Mouse (Mus musculus) liver, adult (tissue): Measurements from ENCODE around the gene Prmt3.

Experiments used
- GATA4 ChIP-seq: IDR thresholded peaks from 2 replicates; pipeline ENCODE4 v1.6.1; 2014; ENCODE audit warnings: mild to moderate bottlenecking, low read length; ENCODE audit not compliant: insufficient replicate concordance

Prmt3 gene

DNA sequence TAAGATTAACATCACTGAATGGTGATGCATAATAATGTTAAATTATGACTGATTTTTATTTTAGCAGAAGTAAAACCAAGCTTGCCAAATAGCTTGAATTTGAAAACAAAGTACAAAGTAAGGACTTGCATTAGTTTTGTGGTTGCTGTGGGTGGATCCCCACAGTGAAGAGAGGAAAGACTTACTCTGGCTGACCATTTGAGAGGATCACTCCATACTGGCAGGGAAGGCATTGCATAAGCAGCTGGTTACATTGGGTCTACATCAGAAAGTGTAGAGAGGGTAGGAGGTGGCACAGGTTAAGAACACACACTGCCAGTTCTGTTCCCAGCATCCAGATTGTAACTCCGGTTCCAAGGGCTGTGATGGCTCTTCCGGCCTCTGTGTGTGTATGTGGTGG, 4.9 kb downstream of the Prmt3 start:
- no peak for TF ChIP-seq GATA4

DNA sequence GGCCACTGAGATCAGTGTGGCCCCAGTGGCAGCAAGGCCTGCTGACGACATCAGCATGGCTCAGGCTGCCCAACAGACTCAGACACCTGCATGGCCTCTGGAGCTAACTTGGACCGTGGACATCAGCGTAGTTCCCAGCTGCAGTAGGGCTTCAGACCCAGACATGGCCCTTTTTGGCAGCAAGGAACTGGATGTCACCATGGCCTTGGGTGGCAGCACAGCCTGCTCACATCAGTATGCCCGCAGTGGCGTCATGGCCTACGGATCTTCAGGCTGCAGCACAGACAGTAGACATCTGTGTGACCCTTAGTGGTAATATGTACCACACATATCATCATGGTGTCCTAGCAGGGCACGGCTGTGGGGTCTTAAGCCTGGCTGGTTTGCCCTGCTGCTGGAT, 7.0 kb downstream of the Prmt3 start:
- no peak for TF ChIP-seq GATA4

DNA sequence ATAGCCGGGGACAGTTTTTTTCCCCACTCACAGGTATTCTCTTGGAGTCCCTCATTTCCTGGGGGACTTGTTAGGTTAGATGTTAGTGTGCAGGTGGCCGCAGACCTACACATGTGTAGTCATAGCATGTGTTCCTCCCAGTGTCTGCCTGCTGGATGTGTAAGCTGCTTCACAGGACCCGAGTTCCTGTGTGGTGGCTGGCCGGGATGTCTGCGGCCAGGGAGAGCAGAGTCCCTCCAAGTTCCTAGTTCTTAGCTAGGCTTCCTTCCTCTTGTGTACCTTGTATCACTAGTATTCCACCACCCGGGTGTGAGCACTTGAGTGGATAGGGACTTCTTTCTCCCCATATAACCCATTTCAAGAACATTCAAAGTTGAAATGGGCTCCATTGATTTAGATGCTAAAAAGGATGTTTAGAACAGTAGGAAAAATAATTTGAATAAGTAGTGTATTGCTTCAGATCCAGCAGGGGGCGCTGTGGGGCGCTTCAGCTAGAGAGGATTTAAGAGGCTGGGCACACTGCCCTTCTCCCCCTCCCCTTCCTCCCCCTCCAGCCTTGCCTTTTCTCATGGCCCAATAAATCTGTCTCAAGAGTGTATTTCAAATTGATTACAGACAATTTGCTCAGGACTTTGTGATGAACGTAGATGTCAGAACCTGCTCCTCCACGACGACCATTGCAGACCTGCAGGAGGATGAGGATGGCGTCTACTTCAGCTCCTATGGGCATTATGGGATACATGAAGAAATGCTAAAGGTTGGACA, 8.7 kb downstream of the Prmt3 start:
- no peak for TF ChIP-seq GATA4

DNA sequence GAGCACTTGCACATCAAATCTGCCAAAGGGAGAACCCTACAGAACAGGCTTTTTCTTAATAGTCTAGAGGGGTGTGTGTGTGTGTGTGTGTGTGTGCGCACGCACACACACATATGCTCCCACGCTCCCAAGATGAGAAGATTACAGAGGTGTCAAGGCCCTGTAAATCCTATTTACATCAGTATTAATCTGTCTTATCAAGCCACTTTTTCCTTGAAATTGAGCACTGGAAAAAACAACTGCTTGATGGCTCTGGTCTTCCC, 9.2 kb downstream of the Prmt3 start:
- no peak for TF ChIP-seq GATA4

DNA sequence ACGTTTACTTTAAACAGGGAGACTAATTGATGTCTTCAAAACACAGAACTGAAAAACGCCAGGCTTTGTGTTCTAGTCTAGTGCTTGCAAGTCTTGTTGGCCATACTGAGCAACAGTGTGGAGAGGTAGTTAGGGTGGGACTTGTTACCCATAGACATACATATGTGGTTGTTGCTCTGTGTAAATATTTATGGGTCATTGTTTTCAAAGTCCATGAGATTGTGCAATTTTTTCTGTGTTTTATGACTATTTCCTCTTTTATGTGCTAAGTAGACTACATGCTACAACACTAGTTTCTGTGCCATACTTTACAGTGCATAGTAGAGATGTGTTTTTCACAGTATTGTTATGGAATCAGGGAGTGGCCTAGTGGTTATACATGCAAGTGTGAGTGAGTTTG, 16.2 kb downstream of the Prmt3 start:
- no peak for TF ChIP-seq GATA4

DNA sequence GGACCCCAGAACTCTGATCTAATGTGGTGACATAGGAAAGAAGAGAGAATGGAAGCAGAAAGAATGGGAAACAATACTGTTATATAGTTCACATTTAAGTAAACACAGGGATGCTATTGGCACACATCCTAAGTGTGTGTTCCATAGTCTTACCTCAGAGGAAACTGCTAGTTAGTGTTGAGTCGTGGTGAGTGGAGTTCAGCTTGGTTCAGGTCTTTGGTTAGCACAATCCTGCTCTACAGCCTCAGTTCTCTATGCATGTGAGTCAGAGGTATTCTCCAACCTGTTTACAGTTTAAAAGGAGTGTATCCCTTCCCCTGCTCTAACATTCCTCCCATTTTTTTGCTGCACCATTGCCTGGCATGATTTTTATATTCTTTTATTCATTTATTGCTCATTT, 19.0 kb downstream of the Prmt3 start:
- no peak for TF ChIP-seq GATA4

DNA sequence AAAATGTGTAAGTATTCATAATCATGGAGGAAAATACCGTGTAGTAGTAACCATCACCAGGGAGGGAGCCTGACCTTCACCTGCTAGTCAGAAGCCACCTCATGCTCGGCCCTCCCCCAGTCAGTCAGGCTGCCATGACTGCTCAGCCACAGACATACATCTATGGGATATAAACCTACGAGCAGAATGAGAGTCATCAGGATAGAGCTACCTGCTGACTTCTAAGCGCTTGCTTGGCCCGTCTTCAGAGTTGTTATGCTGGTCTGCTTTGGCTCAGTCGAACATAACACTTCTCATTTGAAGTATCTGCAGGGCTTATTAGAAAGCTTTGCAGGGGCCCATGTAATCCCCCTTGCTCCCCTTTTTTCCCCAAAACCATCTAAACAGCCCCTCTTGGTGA, 25.4 kb downstream of the Prmt3 start:
- no peak for TF ChIP-seq GATA4

DNA sequence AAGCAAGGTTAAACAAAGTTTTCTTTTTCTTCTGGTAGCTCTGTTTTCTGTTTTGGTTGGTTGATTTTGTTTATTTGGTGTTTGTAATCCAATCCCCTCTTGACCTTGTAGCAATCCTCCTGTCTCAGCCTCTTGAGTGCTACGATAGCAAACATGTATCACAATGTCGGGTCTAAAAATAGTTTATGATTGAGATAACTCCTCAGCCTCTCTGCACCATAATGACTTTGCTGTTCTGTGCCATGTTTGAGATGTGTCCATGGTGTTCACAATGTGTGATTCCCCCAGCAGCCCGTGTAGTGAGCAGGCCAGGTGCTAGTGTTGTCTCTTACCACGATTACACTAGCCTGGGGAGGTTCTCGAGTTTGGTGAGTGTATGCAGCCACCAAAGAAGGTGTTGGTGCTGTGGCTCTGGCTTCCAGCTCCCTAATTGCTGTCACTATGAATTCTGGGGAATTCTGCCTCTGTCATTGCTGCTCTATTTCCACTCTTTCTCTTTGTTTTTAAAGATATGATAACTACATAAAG, 26.6 kb downstream of the Prmt3 start:
- TF ChIP-seq GATA4, result no peak

DNA sequence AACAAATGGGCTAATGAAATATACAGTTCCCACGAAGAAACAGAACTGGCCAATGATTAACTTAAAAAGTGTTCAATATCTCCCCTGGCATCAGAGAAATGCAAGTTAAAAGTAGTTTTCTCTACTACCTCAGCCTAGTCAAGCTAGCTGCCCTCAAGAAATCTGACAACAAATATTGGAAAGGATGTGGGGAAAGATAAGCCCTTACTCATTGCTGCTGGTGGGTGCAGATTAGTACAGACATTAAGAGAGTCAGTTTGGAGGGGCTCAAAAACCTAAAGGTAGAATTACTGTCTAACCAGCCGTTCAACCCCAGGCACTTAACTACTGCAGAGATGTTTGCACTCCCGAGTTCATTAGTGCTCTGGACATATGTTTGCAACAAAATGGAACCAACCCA, 27.5 kb downstream of the Prmt3 start:
- no peak for TF ChIP-seq GATA4

DNA sequence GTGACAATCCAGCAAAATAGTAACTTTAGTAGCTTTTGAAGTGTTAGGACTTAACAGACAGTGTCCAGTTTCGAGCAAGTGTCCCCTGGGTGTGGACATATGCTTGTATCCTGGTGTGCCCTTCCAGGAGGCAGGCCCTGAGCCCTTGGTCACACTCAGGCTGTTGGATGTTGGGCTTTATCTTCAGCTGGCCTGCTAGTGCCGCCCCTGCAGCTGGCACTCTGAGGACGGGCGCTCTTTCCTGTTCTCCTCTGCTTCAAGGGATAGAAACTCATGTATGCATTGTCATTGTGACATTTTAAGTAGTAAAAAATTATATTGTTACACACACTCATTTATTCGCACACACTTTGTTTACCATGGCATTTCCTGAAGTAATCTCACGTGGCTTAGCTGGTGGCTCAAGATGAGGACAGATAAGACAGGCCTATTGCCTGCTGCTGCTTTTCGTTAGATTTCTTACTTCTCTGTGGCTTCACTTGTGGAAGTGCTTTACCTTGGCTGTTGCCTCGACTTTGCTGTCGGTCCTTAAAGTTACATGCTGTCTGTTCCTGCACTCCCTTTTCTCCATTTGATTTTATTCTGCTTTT, 29.0 kb downstream of the Prmt3 start:
- no peak for TF ChIP-seq GATA4

DNA sequence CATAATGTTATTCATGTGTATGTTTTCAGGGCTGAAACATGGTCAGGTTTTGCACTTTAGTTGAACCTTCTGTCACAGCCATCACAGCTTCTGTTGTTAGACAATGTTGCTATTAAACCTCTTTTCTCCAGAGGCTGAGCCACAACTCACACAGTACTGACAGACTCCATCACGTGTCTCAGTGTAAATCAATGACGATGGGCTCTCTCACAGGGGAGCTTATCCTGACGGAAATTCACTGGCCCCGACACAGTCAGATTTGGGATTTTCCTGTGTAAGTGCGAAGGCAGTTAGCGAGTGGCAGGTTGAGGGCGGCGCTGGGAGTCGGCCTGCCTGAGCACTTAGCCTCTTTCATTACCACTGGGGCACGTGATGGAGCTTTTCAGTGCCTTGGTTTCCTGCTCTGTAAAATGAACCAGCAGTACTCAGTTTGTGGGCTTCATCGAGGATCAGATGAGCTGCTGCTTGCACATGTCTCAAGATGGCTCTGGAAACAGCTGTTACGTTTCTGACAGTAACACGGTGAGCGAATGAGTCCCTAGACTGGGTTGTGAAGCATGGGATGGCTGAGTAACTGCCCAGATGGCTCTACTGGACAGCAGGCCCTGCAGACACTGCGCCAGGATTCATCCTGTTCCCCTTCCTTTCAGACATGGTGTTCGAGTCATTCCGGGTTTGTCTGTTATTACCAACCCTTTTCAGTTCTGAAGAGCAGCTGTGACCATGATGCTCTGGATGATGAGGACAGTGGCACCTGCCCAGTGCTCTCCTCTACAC, 29.9 kb downstream of the Prmt3 start:
- no peak for TF ChIP-seq GATA4

DNA sequence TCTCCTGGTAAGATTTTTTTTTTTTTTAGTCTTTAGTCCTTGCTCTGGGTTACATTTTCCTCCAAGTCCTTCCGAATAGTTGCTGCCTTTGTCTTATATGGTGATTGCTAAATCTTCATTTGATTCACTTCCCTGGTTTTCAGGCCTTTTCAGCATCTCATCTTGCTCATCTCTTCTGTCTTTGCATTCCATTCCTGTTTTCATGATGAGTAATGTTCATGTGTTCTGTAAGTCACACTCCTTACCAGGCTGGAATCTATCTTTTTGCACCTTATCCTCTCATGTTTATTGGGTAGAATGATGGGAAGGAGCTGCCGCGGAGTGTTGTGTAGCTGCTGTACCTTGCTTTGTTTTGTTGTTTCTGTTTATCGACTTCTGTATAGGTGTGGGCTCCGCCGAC, 31.0 kb downstream of the Prmt3 start:
- no peak for TF ChIP-seq GATA4

DNA sequence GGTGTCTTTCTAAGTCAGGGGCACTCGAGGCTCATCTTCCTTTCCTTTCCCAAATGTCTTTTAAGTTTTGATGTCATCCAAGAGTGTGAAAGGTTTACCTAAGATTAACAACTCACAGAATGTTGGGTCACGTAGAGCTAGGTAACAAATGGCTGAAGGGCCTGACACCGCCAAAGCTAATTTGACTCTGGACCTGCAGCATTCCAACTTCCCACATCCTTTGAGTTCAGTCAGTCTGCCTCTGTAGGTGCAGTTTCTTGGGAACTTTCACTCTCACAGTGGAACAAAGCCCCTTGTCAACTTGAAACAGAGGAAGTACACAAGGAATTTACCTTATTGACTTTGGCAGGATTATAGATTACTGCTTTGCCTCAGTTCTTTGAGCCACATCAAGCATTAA, 31.4 kb downstream of the Prmt3 start:
- TF ChIP-seq GATA4, result no peak

DNA sequence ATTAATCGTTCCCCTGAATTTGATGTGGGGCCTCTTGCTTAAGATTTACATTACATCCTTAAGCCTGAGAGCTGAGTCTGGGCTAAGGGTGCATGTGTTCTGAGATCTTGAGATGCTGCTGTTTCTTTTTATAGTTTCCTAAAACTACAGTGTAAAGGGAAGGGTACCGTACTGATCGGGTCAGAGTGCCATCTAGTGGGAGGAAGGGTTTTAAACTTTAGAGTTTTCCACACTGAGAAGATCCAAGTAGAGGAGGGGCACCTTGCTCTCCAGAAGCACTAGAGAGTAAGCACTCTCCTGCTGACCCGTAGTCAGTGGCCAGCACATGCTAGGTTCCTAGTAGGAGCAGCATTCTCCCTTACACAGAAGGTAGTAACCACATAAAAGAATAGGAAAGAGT, 33.2 kb downstream of the Prmt3 start:
- no peak for TF ChIP-seq GATA4

DNA sequence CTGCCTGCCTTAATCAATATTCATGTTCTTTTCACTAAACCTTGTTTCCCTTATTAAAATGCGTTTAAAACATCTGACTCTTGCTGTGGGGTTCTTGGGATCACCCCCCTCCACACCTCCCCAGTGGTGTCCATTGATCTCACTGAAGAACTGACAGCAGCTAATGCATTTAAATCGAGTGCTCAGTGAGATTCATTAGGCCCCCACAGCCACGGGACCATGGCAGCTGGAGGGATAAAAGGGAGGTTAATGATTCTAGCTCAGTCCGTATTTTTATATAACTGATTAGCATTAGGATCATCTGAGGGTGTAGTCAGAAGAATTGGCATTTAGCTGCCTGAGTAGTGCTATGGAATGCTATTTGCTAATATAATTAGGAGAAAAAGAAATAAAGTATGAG, 41.2 kb downstream of the Prmt3 start:
- no peak for TF ChIP-seq GATA4

DNA sequence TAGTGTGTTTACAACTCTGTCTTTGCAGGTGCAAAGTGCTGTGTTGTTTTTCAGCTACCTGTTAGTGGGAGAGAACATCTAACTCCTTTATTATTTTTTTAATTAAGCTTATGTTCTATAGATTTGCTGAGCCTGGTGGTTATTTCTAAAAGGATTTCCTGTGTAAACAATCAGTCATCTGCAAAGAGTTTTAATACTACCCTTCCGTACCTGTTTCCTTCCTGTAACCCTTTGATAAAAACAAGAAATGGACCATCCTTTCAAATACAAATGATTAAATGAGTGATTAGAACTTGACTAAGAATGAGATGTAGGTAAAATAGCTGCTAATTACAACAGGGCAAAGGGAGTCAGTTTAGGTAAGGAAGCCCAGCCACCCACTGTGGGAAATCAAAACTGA, 43.2 kb downstream of the Prmt3 start:
- no peak for TF ChIP-seq GATA4

DNA sequence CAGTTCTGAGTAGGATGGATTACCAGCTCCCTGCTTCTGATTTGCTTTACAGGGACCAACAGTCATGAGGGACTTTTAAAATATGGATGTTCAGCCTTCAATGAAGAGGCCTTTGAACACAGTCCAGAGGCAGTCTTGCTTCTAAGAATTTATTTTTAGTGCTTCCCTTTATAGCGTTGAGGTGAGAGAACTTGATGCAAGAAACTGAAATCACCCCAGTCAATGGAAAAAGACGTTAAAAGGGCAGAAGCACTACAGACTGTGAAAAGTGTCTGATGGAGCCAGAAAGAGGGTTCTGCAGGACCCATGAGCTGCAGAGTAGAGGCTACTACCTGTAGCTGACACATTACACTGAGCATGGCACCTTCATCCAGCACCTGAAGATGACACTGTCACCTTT, 43.9 kb downstream of the Prmt3 start:
- TF ChIP-seq GATA4, result no peak

DNA sequence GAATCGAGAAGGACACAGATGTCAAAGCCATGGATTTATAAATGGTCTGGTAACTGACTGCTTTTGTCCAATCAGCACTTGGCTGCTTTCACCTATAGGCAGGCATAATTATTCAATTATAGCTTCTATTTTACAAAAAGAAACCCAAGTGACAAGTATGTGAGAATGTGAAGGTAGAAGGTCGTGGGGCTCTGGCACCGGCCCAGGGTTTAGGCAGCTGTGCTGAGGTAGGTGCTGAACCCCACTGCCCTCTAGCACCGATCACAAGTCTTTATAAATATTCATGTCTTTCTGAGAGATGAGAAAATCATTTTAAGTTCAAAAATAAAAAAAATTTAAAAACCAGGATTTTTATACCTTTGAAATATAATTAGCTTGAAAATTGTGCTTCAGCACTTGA, 45.4 kb downstream of the Prmt3 start:
- TF ChIP-seq GATA4, result no peak
